Mouse (Mus musculus): Measurements from ENCODE around the gene Tmub2. TPM values are rescaled to one million over a fixed set of nuclear protein-coding genes. Genes with fewer than 3 reads are reported as not detected.

The Tmub2 gene
- polyA plus RNA-seq, 1 experiment, result 59.7 TPM

- DNase-seq, result no peak
- no peak overlapping the region for H3K27ac ChIP-seq (ENCODE audit: insufficient read depth, low read depth, low read length)
- TF ChIP-seq CTCF (conservative IDR thresholded peaks at IDR 0.05; ENCODE audit: insufficient read depth, insufficient read length, low read depth, low read length), result no peak
- TF ChIP-seq POLR2A (IDR thresholded peaks at IDR 0.05; ENCODE audit: low read depth, low read length), result no peak
- 80% methylated on average over 6 of the region's 6 CpGs for WGBS
- H3K4me3 ChIP-seq (ENCODE audit: insufficient read depth, low read depth, low read length), result no peak overlapping the region
- H3K4me1 ChIP-seq (ENCODE audit: control insufficient read depth, insufficient read depth, low read length), result no peaks in the 10 kb centered on the region
- no peaks in the 10 kb centered on the region for H3K36me3 ChIP-seq (ENCODE audit: control insufficient read depth, insufficient read depth, low read length)
- no peaks in the 10 kb centered on the region for H3K27me3 ChIP-seq (replicated peaks; ENCODE audit: control insufficient read depth, insufficient read depth, low read length)
These were observed 38.5 kb upstream of the Tmub2 start for GRCm38 (mm10) chr11:102246273-102246635.

- WGBS, result 92% methylated on average over 4 of the region's 4 CpGs
- no peak for DNase-seq
- Histone ChIP-seq H3K4me1 (ENCODE audit: control insufficient read depth, insufficient read depth, low read length) (no peaks in the 10 kb centered on the region), H3K36me3 (ENCODE audit: control insufficient read depth, insufficient read depth, low read length) (no peaks in the 10 kb centered on the region), H3K4me3 (ENCODE audit: insufficient read depth, low read depth, low read length) (no peak overlapping the region), H3K27me3 (replicated peaks; ENCODE audit: control insufficient read depth, insufficient read depth, low read length) (no peaks in the 10 kb centered on the region), H3K27ac (ENCODE audit: insufficient read depth, low read depth, low read length) (no peak overlapping the region)
- TF ChIP-seq POLR2A (IDR thresholded peaks at IDR 0.05; ENCODE audit: low read depth, low read length) (no peak), CTCF (conservative IDR thresholded peaks at IDR 0.05; ENCODE audit: insufficient read depth, insufficient read length, low read depth, low read length) (0 out of 2 replicates have a peak, but pooled peaks have one; percentile 13)
These were observed 37.9 kb upstream of the Tmub2 start for GRCm38 (mm10) chr11:102246871-102247270.

GRCm38 (mm10) chr11:102248630-102249230 lies 36.0 kb upstream of the Tmub2 start, which contains the start of gene BC030867:
Gene BC030867 (plus strand): TSS chr11:102248882.
- H3K36me3 ChIP-seq (ENCODE audit: control insufficient read depth, insufficient read depth, low read length), result no peaks in the 10 kb centered on the region
- no peaks in the 10 kb centered on the region for H3K4me1 ChIP-seq (ENCODE audit: control insufficient read depth, insufficient read depth, low read length)
- DNase-seq, result peak; percentile 95
- H3K27ac ChIP-seq (ENCODE audit: insufficient read depth, low read depth, low read length), result no peak within 1 kb of the TSS
- H3K4me3 ChIP-seq (ENCODE audit: insufficient read depth, low read depth, low read length), result peak within 1 kb of the TSS; percentile 39; the same call in 1 of the 2 replicates
- TF ChIP-seq CTCF (conservative IDR thresholded peaks at IDR 0.05; ENCODE audit: insufficient read depth, insufficient read length, low read depth, low read length) (peak; percentile 73), POLR2A (IDR thresholded peaks at IDR 0.05; ENCODE audit: low read depth, low read length) (no peak)
- WGBS, result 1% methylated on average over 41 of the region's 41 CpGs
- H3K27me3 ChIP-seq (replicated peaks; ENCODE audit: control insufficient read depth, insufficient read depth, low read length), result no peaks in the 10 kb centered on the region

GRCm38 (mm10) chr11:102249351-102250090 lies 35.2 kb upstream of the Tmub2 start:
- no peaks in the 10 kb centered on the region for H3K4me1 ChIP-seq (ENCODE audit: control insufficient read depth, insufficient read depth, low read length)
- H3K27ac ChIP-seq (ENCODE audit: insufficient read depth, low read depth, low read length), result no peak overlapping the region
- DNase-seq, result no peak
- H3K27me3 ChIP-seq (replicated peaks; ENCODE audit: control insufficient read depth, insufficient read depth, low read length), result no peaks in the 10 kb centered on the region
- 19% methylated on average over 9 of the region's 9 CpGs for WGBS
- H3K4me3 ChIP-seq (ENCODE audit: insufficient read depth, low read depth, low read length), result no peak overlapping the region
- no peak for TF ChIP-seq CTCF (conservative IDR thresholded peaks at IDR 0.05; ENCODE audit: insufficient read depth, insufficient read length, low read depth, low read length)
- no peak for TF ChIP-seq POLR2A (IDR thresholded peaks at IDR 0.05; ENCODE audit: low read depth, low read length)
- no peaks in the 10 kb centered on the region for H3K36me3 ChIP-seq (ENCODE audit: control insufficient read depth, insufficient read depth, low read length)

GRCm38 (mm10) chr11:102257514-102257913 lies 27.2 kb upstream of the Tmub2 start:
- Histone ChIP-seq H3K4me1 (ENCODE audit: control insufficient read depth, insufficient read depth, low read length) (no peaks in the 10 kb centered on the region), H3K36me3 (ENCODE audit: control insufficient read depth, insufficient read depth, low read length) (no peaks in the 10 kb centered on the region), H3K27ac (ENCODE audit: insufficient read depth, low read depth, low read length) (no peak overlapping the region), H3K27me3 (replicated peaks; ENCODE audit: control insufficient read depth, insufficient read depth, low read length) (no peaks in the 10 kb centered on the region), H3K4me3 (ENCODE audit: insufficient read depth, low read depth, low read length) (no peak overlapping the region)
- no peak for TF ChIP-seq POLR2A (IDR thresholded peaks at IDR 0.05; ENCODE audit: low read depth, low read length)
- TF ChIP-seq CTCF (conservative IDR thresholded peaks at IDR 0.05; ENCODE audit: insufficient read depth, insufficient read length, low read depth, low read length), result peak; percentile 34; the same call in 1 of the 2 replicates
- DNase-seq, result no peak
- 52% methylated on average over 9 of the region's 9 CpGs for WGBS

GRCm38 (mm10) chr11:102258095-102258494 lies 26.6 kb upstream of the Tmub2 start:
- H3K27ac ChIP-seq (ENCODE audit: insufficient read depth, low read depth, low read length), result no peak overlapping the region
- no peaks in the 10 kb centered on the region for H3K4me1 ChIP-seq (ENCODE audit: control insufficient read depth, insufficient read depth, low read length)
- TF ChIP-seq POLR2A (IDR thresholded peaks at IDR 0.05; ENCODE audit: low read depth, low read length), result no peak
- no peak for TF ChIP-seq CTCF (conservative IDR thresholded peaks at IDR 0.05; ENCODE audit: insufficient read depth, insufficient read length, low read depth, low read length)
- no peak overlapping the region for H3K4me3 ChIP-seq (ENCODE audit: insufficient read depth, low read depth, low read length)
- WGBS, result 90% methylated on average over 6 of the region's 6 CpGs
- H3K27me3 ChIP-seq (replicated peaks; ENCODE audit: control insufficient read depth, insufficient read depth, low read length), result no peaks in the 10 kb centered on the region
- no peaks in the 10 kb centered on the region for H3K36me3 ChIP-seq (ENCODE audit: control insufficient read depth, insufficient read depth, low read length)
- DNase-seq, result no peak

- whole genome bisulfite sequencing, result 97% methylated on average over 3 of the region's 3 CpGs
- Histone ChIP-seq H3K4me1 (ENCODE audit: control insufficient read depth, insufficient read depth, low read length) (no peaks in the 10 kb centered on the region), H3K4me3 (ENCODE audit: insufficient read depth, low read depth, low read length) (no peak overlapping the region), H3K27ac (ENCODE audit: insufficient read depth, low read depth, low read length) (no peak overlapping the region), H3K27me3 (replicated peaks; ENCODE audit: control insufficient read depth, insufficient read depth, low read length) (no peaks in the 10 kb centered on the region), H3K36me3 (ENCODE audit: control insufficient read depth, insufficient read depth, low read length) (no peaks in the 10 kb centered on the region)
- no peak for DNase-seq
- TF ChIP-seq CTCF (conservative IDR thresholded peaks at IDR 0.05; ENCODE audit: insufficient read depth, insufficient read length, low read depth, low read length) (peak; percentile 30; the same call in 1 of the 2 replicates), POLR2A (IDR thresholded peaks at IDR 0.05; ENCODE audit: low read depth, low read length) (no peak)
These were observed 26.2 kb upstream of the Tmub2 start for GRCm38 (mm10) chr11:102258521-102258920.
